Mouse (Mus musculus) ovary, postnatal 10 days (tissue): ENCODE measurements around the gene Wdr82.

ENCODE experiments used
- DNase-seq: peaks from one replicate; pipeline ENCODE4 v3.0.0; 2022; ENCODE audit warnings: low spot score

Gene Wdr82

DNA sequence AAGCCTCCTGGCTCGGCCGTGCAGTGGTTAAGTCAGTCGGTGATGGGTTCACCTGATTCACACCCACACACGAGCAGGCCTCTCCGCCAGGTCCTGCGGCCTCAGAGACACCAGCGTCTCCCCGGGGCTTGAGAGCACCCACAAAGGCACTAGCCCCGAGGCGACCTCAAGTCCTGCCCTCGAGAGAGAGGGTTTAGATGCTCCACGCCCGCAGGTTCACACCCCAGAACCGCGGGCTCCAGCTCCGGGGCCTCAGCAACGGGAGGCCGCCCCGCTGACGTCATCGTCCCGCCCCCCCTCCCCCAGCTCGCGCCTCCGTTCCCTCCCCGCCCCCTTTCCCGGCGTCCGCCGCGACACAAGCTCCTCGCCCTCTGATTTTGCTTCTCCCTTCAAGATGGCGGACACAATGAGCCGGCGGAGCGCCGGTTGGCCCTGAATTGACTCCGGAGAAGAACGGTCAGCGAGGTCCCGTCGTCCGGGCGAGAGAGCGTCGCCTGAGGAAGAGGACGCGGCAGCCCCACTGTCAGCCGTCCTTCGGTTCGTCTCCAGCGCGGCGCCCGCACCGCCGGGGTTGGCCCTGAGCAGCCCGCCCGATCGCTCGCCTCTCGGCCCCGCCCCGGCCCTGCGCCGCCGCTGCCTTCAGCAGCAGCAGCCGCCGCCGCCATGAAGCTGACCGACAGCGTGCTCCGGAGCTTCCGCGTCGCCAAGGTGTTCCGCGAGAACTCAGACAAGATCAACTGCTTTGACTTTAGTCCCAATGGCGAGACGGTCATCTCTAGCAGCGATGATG, at the start of gene Wdr82:
Wdr82 (plus strand) TSS at position 373 of the 790 bp plus-strand sequence.
- DNase-seq, result peak; percentile 74

DNA sequence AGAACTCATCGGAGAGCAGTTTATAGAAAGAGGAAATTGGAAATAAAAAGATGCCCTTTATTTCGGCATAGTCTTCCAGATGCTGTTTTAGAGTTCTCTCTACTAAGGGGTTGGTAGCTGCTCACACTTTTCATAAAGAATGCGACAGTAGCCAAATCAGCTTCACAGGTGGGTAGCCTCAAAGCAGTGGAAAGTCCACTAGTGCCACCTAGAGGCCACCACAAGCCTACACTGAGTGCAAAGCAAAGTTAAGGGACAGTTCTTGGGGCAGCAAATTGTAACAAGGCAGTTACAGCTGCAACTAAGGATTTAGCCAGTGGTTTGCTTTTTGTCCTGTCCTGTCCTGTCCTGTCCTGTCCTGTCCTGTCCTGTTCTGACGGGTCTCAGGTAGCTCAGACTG, 47.1 kb upstream of the Wdr82 start:
- DNase-seq, result no peak

DNA sequence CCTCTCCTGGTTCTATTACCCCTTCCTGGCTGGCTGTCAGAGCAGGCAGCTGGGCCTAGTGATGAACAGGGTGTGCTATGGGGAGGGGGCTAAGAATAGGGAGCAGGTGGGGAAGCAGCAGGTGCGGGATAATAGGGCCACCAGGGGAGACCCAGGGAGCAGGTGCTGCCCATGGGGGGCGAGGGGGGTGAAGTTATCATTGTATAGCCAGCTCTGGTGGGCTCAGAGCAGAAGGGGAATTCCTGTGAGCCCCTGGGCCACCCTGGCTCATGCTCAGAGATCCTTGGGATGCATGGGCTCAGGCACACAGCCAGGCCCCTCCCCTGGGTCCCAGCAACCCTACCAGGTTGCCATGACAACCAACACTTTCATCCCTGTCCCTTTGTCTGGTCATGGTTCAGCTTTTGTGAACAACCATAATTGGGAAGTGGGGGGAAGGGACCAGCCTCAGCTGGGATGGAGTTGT, 43.9 kb upstream of the Wdr82 start:
- no peak for DNase-seq

GRCm38 (mm10) chr9:106129072-106129471, 41.7 kb upstream of the Wdr82 start:
- no peak for DNase-seq

- DNase-seq, result no peak
Observed at GRCm38 (mm10) chr9:106130250-106130649, 40.5 kb upstream of the Wdr82 start.

- no peak for DNase-seq
Observed at GRCm38 (mm10) chr9:106137671-106138216, 33.0 kb upstream of the Wdr82 start.

- no peak for DNase-seq
Observed at GRCm38 (mm10) chr9:106139763-106140162, 31.0 kb upstream of the Wdr82 start.

DNA sequence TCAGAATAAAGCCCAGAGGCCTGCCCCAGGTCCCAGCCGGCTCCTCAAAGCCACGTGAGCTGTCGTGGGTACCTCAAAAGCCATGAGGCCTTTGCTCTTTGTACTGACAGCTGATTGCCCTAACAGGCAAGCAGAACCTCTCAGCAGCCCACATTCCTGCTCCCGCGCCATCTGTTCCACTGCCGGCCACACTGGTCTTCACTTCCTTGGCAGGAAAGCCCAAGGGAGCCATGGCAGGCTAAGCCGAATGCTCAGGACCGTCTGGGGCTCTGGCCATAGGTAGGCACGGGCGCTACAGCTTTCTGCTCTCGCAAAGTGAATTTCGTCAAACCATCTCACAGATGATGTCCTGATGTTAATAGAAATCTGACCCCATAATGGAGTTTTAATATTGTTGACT, 28.8 kb upstream of the Wdr82 start:
- DNase-seq, result no peak

GRCm38 (mm10) chr9:106144176-106144575, 26.6 kb upstream of the Wdr82 start:
- no peak for DNase-seq

DNA sequence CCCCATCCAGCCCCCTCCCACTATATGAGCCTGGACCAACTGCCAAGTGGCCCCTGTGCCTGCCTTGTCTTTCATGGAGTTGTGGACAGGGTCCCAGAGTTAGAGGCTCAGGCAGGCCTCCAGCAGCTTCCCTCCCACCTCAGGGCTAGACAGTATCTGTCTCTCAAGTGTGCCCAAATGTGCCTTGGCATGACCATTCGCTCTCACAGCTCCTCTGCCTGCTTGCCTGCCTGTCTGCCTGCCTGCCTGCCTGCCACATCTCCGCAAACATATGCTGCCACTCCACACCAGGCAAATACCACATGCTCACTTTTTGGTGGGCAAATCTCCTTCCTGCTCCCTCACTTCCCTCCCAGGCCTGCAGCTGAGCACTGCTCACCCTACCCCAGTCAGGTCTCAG, 25.1 kb upstream of the Wdr82 start:
- no peak for DNase-seq

GRCm38 (mm10) chr9:106147281-106147680, 23.4 kb upstream of the Wdr82 start:
- DNase-seq, result no peak

GRCm38 (mm10) chr9:106147851-106148431, 22.8 kb upstream of the Wdr82 start:
- no peak for DNase-seq

DNA sequence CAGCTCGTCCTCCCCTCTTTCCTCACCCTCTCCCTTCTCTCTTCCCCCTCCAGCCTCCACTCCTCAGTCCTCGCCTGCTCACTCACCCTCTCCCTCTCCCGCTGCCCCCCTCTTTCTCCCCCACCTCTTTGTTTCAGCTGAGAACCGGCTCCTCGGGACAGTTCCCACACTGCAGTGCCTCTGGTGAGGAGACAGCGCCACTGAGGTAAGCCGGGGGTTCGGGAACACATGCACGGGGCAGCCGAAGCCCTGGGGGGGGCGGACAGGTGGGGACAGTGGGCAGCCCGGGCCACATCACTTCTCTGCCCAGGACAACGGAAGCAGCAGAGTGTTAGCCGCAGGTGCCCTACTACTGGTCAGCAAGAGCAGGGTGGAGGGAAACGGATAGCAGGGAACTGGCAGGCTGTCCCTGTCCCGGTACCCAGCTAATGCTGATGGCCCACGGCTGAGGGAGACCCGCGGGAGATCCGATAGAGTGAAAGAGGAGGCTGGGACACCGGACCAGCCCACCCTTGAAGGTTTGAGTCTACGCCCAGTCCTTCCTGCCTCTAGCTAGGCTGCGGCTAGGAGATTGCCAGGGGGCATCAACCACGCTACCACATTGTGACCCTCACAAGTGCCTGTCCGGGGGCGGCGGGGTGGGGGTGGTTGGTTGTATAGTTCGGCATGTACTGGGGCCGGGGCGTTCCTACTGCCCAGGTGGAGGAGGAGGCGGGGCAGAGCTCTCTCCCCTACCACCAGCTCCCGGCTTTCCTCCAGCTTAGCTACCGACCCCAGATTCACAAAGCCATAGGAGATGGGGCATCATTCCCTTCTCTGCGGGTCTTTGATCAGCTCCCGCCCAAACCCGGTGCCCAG, 22.0 kb upstream of the Wdr82 start:
- no peak for DNase-seq

DNA sequence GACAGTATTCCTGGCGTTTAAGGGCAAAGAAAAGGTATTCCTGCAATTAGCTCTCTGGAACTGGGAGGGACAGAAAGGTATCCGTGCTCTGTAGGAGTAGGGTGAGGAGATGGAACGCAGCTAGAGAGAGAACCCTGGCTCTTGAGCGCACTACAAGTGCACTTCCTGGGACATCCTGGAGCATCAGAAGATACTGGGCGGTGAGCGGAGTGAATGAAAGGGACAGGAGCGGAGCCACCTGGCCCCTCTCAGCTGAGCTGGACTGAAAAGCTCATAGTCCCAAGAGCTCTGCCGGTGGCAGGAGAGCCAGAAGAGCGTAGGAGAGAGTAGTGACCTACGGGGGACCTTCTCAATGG, 21.4 kb upstream of the Wdr82 start:
- no peak for DNase-seq

GRCm38 (mm10) chr9:106154106-106154505, 16.6 kb upstream of the Wdr82 start:
- no peak for DNase-seq

DNA sequence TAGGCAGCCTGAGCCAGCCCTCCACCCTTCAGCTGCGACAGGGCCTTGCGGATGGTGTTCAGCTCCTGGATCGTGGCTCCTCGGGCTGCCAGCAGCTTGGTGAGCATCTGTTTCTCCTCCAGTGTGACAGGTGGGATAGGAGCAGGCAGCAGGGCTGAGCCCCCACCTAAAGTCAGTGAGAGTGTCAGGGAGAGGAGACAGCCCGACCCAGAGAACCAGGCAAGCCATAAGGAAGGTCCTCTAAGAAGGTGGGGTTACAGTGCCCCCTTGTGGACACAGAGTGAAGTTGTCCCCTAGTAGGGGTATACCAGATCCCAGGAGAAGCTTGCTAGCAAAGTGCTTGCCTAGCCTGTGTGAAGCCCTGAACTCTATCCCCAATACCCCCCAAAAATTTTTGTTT, 14.3 kb upstream of the Wdr82 start:
- no peak for DNase-seq

DNA sequence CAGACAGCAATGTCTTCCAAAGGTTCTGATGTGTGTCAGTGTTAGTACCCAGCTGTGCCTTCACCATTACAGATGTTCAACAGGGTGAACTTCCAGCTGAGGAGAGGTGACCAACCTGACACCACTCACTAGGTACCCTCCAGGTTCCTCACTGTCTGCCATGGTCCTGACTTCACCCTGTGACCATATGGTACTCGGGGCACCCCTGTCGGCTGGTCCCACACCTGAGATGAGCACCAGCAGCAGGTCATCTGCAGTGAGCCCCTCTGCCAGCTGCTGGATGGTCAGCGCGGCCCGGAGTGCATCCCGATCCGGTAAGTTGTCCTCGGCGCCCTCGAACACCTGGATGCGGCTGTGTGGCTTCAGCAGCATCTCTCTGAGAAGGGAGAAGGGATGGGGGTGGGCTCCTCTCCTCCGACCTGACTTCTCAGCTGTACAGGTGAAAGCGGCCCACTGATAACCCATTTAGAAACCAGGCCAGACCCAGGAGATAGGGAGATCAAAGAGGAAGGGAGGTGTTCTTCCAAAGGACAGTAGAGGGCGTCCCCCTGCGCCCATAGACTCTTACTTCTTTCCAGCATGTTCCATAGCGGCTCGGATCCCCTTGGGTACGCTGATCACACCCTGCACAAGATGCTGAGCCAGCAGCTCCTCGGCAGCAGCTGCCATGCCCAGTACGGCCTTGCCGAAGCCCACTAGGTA, 13.7 kb upstream of the Wdr82 start:
- DNase-seq, result no peak

DNA sequence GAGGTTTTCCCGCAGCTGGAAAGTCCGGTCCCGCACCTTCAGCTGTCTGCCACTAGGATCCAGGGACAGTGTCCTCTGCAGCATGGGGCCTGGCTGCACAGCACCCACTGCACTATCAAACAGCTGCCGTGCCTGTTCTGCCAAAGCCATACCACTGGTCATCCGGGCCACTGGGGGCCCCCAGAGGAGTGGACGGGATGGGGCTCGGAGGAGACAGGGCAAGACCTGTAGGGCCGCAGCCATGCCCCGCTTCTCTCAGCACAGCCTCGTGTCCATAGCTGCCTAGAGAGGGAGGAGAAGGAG, 13.2 kb upstream of the Wdr82 start:
- DNase-seq, result no peak

- no peak for DNase-seq
Observed at GRCm38 (mm10) chr9:106158037-106158491, 12.7 kb upstream of the Wdr82 start, which contains the start of gene Glyctk. Gene Glyctk, minus strand, starts transcription at chr9:106158138.

DNA sequence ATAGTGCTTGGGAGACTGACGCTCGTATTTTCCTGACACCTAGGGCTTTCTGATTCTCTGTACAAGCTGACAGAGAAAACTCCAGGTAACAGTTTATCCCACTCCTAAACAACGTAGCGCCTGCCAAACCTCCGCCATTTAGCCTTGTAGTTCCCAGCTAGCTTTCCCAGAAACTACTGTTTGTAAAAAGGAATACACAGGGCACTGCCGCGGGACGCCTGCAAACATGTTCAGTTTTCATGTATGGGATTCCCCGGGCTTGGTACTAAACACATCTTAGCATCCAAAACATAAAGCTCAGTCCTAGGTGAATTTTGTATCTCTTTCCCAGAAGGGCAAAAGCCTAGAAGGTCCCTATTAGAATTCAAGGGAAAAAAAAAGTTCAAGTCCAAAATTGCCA, 11.5 kb upstream of the Wdr82 start:
- DNase-seq, result no peak

GRCm38 (mm10) chr9:106159784-106160301, 10.9 kb upstream of the Wdr82 start:
- peak; percentile 99 for DNase-seq

DNA sequence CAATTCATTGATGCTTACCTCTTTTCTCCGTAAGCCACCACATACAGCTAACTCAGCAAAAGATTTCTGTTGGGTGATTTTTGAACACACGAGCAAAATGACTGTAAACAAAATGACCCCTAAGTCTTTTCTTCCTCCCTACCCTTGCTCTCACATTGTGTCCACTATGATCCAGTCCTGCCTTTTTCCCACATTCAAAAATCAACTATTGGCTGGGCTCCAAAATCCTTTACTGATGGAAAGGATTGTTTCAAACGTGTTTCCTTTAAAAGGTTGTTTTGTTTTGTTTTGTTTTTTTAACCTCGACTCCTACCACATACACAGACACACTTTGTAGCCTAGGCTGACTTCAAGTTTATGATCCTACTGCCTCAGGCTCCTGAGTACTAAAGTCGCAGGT, 10.3 kb upstream of the Wdr82 start:
- DNase-seq, result no peak
